Mouse (Mus musculus) neutrophil, adult 5-6 weeks (primary cell): ENCODE results near the gene Pdha1. TPM values are rescaled to one million over a fixed set of nuclear protein-coding genes. Genes with fewer than 3 reads are reported as not detected.

Experiments used
- ATAC-seq: fragments of 151-379, 151-347 bp; 2 replicates; pipeline ENCODE4 v1.8.0; 2017; ENCODE audit warnings: mild to moderate bottlenecking, moderate TSS enrichment; ENCODE audit not compliant: insufficient number of reproducible peaks, poor library complexity, low FRiP score, severe bottlenecking; ENCODE audit errors: extremely low read depth
- total RNA-seq: library from RNA; stranded (forward); fragments of 200-1000 nt; gene quantifications from 2 replicates; pipeline ENCODE4 v1.2.3, GENCODE M21; 2017

The Pdha1 gene
- 81.4 and 93.1 TPM in 2 replicates for total RNA-seq

- peak; percentile 97 for ATAC-seq
Observed at GRCm38 (mm10) chrX:160137861-160138717, at the start of gene Pdha1. Gene Pdha1 (minus strand): TSS chrX:160138413.

- no peak for ATAC-seq
Observed at GRCm38 (mm10) chrX:160179032-160179431, 40.8 kb upstream of the Pdha1 start.

GRCm38 (mm10) chrX:160170150-160170549, 31.9 kb upstream of the Pdha1 start:
- ATAC-seq, result no peak

GRCm38 (mm10) chrX:160166246-160166985, 28.2 kb upstream of the Pdha1 start:
- ATAC-seq, result no peak

- no peak for ATAC-seq
Observed at GRCm38 (mm10) chrX:160164259-160164658, 26.0 kb upstream of the Pdha1 start.

GRCm38 (mm10) chrX:160153147-160153815, 15.1 kb upstream of the Pdha1 start:
- no peak for ATAC-seq

GRCm38 (mm10) chrX:160148859-160149258, 10.6 kb upstream of the Pdha1 start:
- ATAC-seq, result no peak

GRCm38 (mm10) chrX:160147406-160147805, 9.2 kb upstream of the Pdha1 start:
- no peak for ATAC-seq

GRCm38 (mm10) chrX:160146806-160147205, 8.6 kb upstream of the Pdha1 start:
- ATAC-seq, result no peak

GRCm38 (mm10) chrX:160137177-160137860, 894 bp downstream of the Pdha1 start:
- ATAC-seq, result no peak

- ATAC-seq, result no peak
Observed at GRCm38 (mm10) chrX:160136153-160136552, 2.1 kb downstream of the Pdha1 start.

- no peak for ATAC-seq
Observed at GRCm38 (mm10) chrX:160135719-160136118, 2.5 kb downstream of the Pdha1 start.

- no peak for ATAC-seq
Observed at GRCm38 (mm10) chrX:160134136-160134843, 3.9 kb downstream of the Pdha1 start.

- ATAC-seq, result peak; percentile 93
Observed at GRCm38 (mm10) chrX:160116658-160117057, 21.6 kb downstream of the Pdha1 start.

GRCm38 (mm10) chrX:160116074-160116473, 22.1 kb downstream of the Pdha1 start:
- peak; percentile 60; the same call in 1 of the 2 replicates for ATAC-seq

GRCm38 (mm10) chrX:160113777-160114176, 24.4 kb downstream of the Pdha1 start:
- ATAC-seq, result no peak

- no peak for ATAC-seq
Observed at GRCm38 (mm10) chrX:160107817-160108216, 30.4 kb downstream of the Pdha1 start.

- no peak for ATAC-seq
Observed at GRCm38 (mm10) chrX:160091973-160092372, 46.2 kb downstream of the Pdha1 start.
